ENCODE assay signal across 10 mouse cellular contexts in the genomic region with DNA sequence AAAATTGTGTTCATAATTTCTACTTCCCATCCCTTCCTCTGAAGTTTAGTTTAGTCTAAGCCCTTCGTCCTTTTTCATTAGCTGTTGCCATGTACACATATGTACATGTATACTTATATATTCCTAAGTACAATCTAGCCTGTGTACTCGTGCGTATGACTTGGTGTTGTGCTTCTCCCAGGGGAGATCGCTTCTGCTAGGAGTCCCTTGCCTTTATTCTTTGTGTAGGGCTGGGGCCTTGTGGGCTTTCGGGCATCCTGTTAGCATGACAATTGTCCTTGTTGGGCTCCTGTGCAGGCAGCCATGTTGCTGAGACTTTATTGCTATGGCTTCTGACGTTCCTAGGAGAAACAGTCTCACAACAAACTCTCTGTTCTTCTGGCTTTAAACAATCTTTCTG. TPM values are rescaled to one million over a fixed set of nuclear protein-coding genes. Genes with fewer than 3 reads are reported as not detected.
DNase-seq lines count a peak whose midpoint lies in the region; ATAC-seq and TF ChIP-seq lines count a peak whose summit lies in the region.
"Had no signal": no experiment of that assay in that cellular context is flagged by ENCODE, and none has a peak within 500 bp of the region (broad histone marks: within the 10 kb centered on the region; RNA-seq: fewer than 3 reads in every experiment).

No protein-coding gene starts in this region.

- no peaks in the 10 kb centered on the region for H3K27me3 ChIP-seq in lung, embryonic 16.5 days (ENCODE audit: control insufficient read depth, insufficient read depth, low read depth, low read length)
- no peaks in the 10 kb centered on the region for H3K27me3 ChIP-seq in hindbrain, postnatal 0 days (ENCODE audit: insufficient read depth, low read length)

- intact Hi-C loops in gastrocnemius, adult 2 months (cut with DNase I): no loop called here

- no peak for DNase-seq in gastrocnemius, adult 2 months
- DNase-seq in gastrocnemius, postnatal 25 days: no peak
- DNase-seq in lung, adult 2 months: no peak
- DNase-seq in ZHBTc4 (ENCODE audit: low read depth, low spot score): peak; percentile 52
- no peak for DNase-seq in hindbrain, postnatal 0 days (ENCODE audit: low spot score)
- DNase-seq in frontal cortex, postnatal 14 days (ENCODE audit: low spot score in 2 of 2): no peak
- no peak for DNase-seq in testis, postnatal 10 days (ENCODE audit: low spot score)
- DNase-seq: cerebellum, adult 9-11 months had no signal

- H3K9ac ChIP-seq in lung, embryonic 16.5 days (ENCODE audit: low read length): no peak overlapping the region
- H3K9ac ChIP-seq in hindbrain, postnatal 0 days (replicated peaks; ENCODE audit: low read length): no peak overlapping the region

- TF ChIP-seq CTCF in gastrocnemius, adult 2 months (IDR thresholded peaks at IDR 0.05): no peak
- no peak for TF ChIP-seq CTCF in lung, adult 2 months (IDR thresholded peaks at IDR 0.05; ENCODE audit: insufficient read depth, low read length)
- TF ChIP-seq CTCF in hindbrain, postnatal 0 days (IDR thresholded peaks at IDR 0.05; ENCODE audit: low read depth): no peak

- no peaks in the 10 kb centered on the region for H3K4me1 ChIP-seq in lung, embryonic 16.5 days (replicated peaks; ENCODE audit: control insufficient read depth, insufficient read depth, low read length)
- H3K4me1 ChIP-seq in lung, adult 2 months (ENCODE audit: control insufficient read depth, insufficient read depth, low read length): no peaks in the 10 kb centered on the region
- H3K4me1 ChIP-seq in hindbrain, postnatal 0 days (ENCODE audit: insufficient read depth, low read length): no peaks in the 10 kb centered on the region

- ATAC-seq in lung, embryonic 16.5 days (ENCODE audit: low read depth): no peak
- ATAC-seq in hindbrain, postnatal 0 days: no peak
- ATAC-seq: forebrain, embryonic 16.5 days had no signal

- no peak overlapping the region; the same call in 1 of the 2 replicates for H3K4me3 ChIP-seq in gastrocnemius, adult 2 months
- H3K4me3 ChIP-seq in lung, embryonic 16.5 days (ENCODE audit: low read length): no peak overlapping the region
- H3K4me3 ChIP-seq in lung, adult 2 months (replicated peaks; ENCODE audit: extremely low read depth, low read depth, low read length): no peak overlapping the region
- H3K4me3 ChIP-seq in hindbrain, postnatal 0 days (ENCODE audit: low read length): no peak overlapping the region

- TF ChIP-seq POLR2A in lung, adult 2 months (IDR thresholded peaks at IDR 0.05; ENCODE audit: borderline replicate concordance, extremely low read depth, low read depth, low read length): no peak

- H3K36me3 ChIP-seq in lung, embryonic 16.5 days (ENCODE audit: control insufficient read depth, insufficient read depth, low read length): no peaks in the 10 kb centered on the region
- no peaks in the 10 kb centered on the region for H3K36me3 ChIP-seq in hindbrain, postnatal 0 days (ENCODE audit: insufficient read depth, low read length)

- no peaks in the 10 kb centered on the region for H3K9me3 ChIP-seq in lung, embryonic 16.5 days (ENCODE audit: control insufficient read depth, low read length)
- no peaks in the 10 kb centered on the region for H3K9me3 ChIP-seq in hindbrain, postnatal 0 days (ENCODE audit: low read length)

- peak overlapping the region; percentile 52; the same call in 1 of the 2 replicates for H3K27ac ChIP-seq in gastrocnemius, adult 2 months
- peak overlapping the region; percentile 3; the same call in 1 of the 2 replicates for H3K27ac ChIP-seq in lung, embryonic 16.5 days (ENCODE audit: low read length)
- no peak overlapping the region for H3K27ac ChIP-seq in hindbrain, postnatal 0 days

- no peak overlapping the region for H3K4me2 ChIP-seq in lung, embryonic 16.5 days (ENCODE audit: low read depth, low read length)
- peak overlapping the region; percentile 53; the same call in 1 of the 2 replicates for H3K4me2 ChIP-seq in hindbrain, postnatal 0 days (ENCODE audit: low read depth, low read length)

- 37% methylated on average over 6 of the region's 6 CpGs for WGBS in lung, embryonic 16.5 days
- 35% methylated on average over 6 of the region's 6 CpGs for WGBS in lung, adult 2 months
- WGBS in hindbrain, postnatal 0 days: 13% methylated on average over 6 of the region's 6 CpGs

RNA-seq across cellular contexts. Expression of gene D17Wsu92e, which starts 7.1 kb away (rescaled TPM):
- 100 to 1,000 TPM; 182 to 201 TPM for total RNA-seq in gastrocnemius, adult 2 months (2021)
- total RNA-seq in gastrocnemius, postnatal 25 days (2021): 100 to 1,000 TPM; 125 to 149 TPM
- polyA plus RNA-seq in lung, embryonic 16.5 days (2015; fragmentation: Nextera tagmentation; extraction: Ambion mirVana): 14.6 and 16.9 TPM in 2 replicates
- polyA plus RNA-seq in lung, adult 2 months (2012; rRNA removed): 95.1 and 131 TPM in 2 replicates
- 73.4 and 89.6 TPM in 2 replicates for total RNA-seq in hindbrain, postnatal 0 days (2014; rRNA removed)
- polyA plus RNA-seq in hindbrain, postnatal 0 days (2015; fragmentation: Nextera tagmentation; extraction: Ambion mirVana): 10.3 and 10.5 TPM in 2 replicates

RNA-seq across cellular contexts. Expression of gene Snrpc, which starts 10.4 kb away (rescaled TPM):
- 10 to 100 TPM; 68.3 to 71.2 TPM for total RNA-seq in gastrocnemius, adult 2 months (2021)
- 10 to 100 TPM; 62.8 to 63.4 TPM for total RNA-seq in gastrocnemius, postnatal 25 days (2021)
- 296 and 313 TPM in 2 replicates for polyA plus RNA-seq in lung, embryonic 16.5 days (2015; fragmentation: Nextera tagmentation; extraction: Ambion mirVana)
- polyA plus RNA-seq in lung, adult 2 months (2012; rRNA removed): 81.0 and 90.0 TPM in 2 replicates
- total RNA-seq in hindbrain, postnatal 0 days (2014; rRNA removed): 124 and 146 TPM in 2 replicates
- 235 TPM in 2 replicates for polyA plus RNA-seq in hindbrain, postnatal 0 days (2015; fragmentation: Nextera tagmentation; extraction: Ambion mirVana)

RNA-seq across cellular contexts. Expression of gene Uhrf1bp1, which starts 28.7 kb away (rescaled TPM):
- 10 to 100 TPM; 25.9 to 26.0 TPM for total RNA-seq in gastrocnemius, adult 2 months (2021)
- total RNA-seq in gastrocnemius, postnatal 25 days (2021): 10 to 100 TPM; 21.5 to 24.4 TPM
- 3.7 and 4.6 TPM in 2 replicates for polyA plus RNA-seq in lung, embryonic 16.5 days (2015; fragmentation: Nextera tagmentation; extraction: Ambion mirVana)
- polyA plus RNA-seq in lung, adult 2 months (2012; rRNA removed): 8.4 and 8.5 TPM in 2 replicates
- total RNA-seq in hindbrain, postnatal 0 days (2014; rRNA removed): 18.1 and 19.9 TPM in 2 replicates
- polyA plus RNA-seq in hindbrain, postnatal 0 days (2015; fragmentation: Nextera tagmentation; extraction: Ambion mirVana): 3.4 and 3.6 TPM in 2 replicates
